Mouse (Mus musculus): ENCODE measurements around the gene Ptprcap.

DNA sequence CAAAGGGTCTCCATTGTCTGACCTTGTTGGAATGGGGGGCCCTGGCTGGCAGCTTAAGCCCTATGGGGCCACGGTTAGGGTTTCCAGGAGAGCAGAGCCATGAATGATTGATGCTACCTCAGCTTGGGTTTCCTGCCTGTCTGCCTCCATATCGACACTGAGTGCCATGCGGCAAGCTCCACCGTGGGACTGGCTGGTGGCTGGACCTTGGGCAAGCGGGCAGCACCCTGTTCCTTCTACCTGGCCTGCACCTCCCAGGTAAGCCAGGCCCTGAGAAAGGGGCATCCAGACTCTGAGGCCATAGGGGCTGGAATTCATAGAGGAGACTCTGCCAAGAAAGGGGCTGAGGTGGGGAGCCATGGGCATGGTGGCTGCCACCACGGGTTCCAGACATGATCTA lies 13.3 kb upstream of the Ptprcap start:
- no peak for TF ChIP-seq CTCF (IDR thresholded peaks at IDR 0.05; ENCODE audit: low read depth, low read length)
- no peak for TF ChIP-seq POLR2A (IDR thresholded peaks at IDR 0.05; ENCODE audit: insufficient read depth, low read length)
- TF ChIP-seq EP300 (IDR thresholded peaks at IDR 0.05; ENCODE audit: insufficient read depth, low read depth, low read length) = no peak
